12 mouse cellular contexts compared by ENCODE assay signal in genomic region chr13:30666537-30666936, GRCm38 (mm10). TPM values are rescaled to one million over a fixed set of nuclear protein-coding genes. Genes with fewer than 3 reads are reported as not detected.
DNase-seq lines count a peak whose midpoint lies in the region; ATAC-seq lines count a peak whose summit lies in the region.
"Had no signal": no experiment of that assay in that cellular context is flagged by ENCODE, and none has a peak within 500 bp of the region (broad histone marks: within the 10 kb centered on the region; RNA-seq: fewer than 3 reads in every experiment).

No protein-coding gene starts in this region.

- peak; percentile 31 for DNase-seq in adrenal gland, postnatal 10 days
- no peak for DNase-seq in adrenal gland, postnatal 25 days
- peak; percentile 80 for DNase-seq in adipocyte (ENCODE audit: low spot score)
- peak; percentile 80 to 87 for DNase-seq in kidney, postnatal 36 days
- DNase-seq in left cerebral cortex, postnatal 10 days (ENCODE audit: extremely low spot score in 1 of 2, low spot score in 2 of 2): peak; percentile 18 to 53
- DNase-seq in ovary, postnatal 10 days (ENCODE audit: low spot score): no peak
- no peak for DNase-seq in midbrain, embryonic 14.5 days
- DNase-seq: cerebellum, adult 18-20 months; lung, postnatal 4 days; retina, postnatal 1 day had no signal

- no peak overlapping the region for H3K27ac ChIP-seq in midbrain, embryonic 14.5 days (replicated peaks; ENCODE audit: low read depth, low read length)
- no peak overlapping the region for H3K27ac ChIP-seq in midbrain, embryonic 13.5 days

- H3K9ac ChIP-seq in midbrain, embryonic 14.5 days (replicated peaks; ENCODE audit: low read length): no peak overlapping the region
- H3K9ac ChIP-seq in midbrain, embryonic 13.5 days (replicated peaks): no peak overlapping the region

- 92% methylated on average over 10 of the region's 10 CpGs for WGBS in midbrain, embryonic 14.5 days
- WGBS in midbrain, embryonic 13.5 days: 94% methylated on average over 10 of the region's 10 CpGs

- H3K4me3 ChIP-seq in midbrain, embryonic 14.5 days (replicated peaks; ENCODE audit: low read depth, low read length): no peak overlapping the region
- H3K4me3 ChIP-seq in midbrain, embryonic 13.5 days (replicated peaks): no peak overlapping the region

- H3K9me3 ChIP-seq in midbrain, embryonic 14.5 days (ENCODE audit: control insufficient read depth, low read length): no peaks in the 10 kb centered on the region
- H3K9me3 ChIP-seq in midbrain, embryonic 13.5 days: no peaks in the 10 kb centered on the region

- no peaks in the 10 kb centered on the region for H3K27me3 ChIP-seq in midbrain, embryonic 14.5 days (ENCODE audit: control insufficient read depth, insufficient read depth, low read length)
- H3K27me3 ChIP-seq in midbrain, embryonic 13.5 days: no peaks in the 10 kb centered on the region

- H3K4me2 ChIP-seq in midbrain, embryonic 14.5 days (ENCODE audit: low read length): no peak overlapping the region
- H3K4me2 ChIP-seq in midbrain, embryonic 13.5 days (replicated peaks): no peak overlapping the region
- H3K4me2 ChIP-seq: liver, embryonic 11.5 days had no signal

- H3K4me1 ChIP-seq in midbrain, embryonic 14.5 days (ENCODE audit: control insufficient read depth, insufficient read depth, low read length): no peaks in the 10 kb centered on the region
- H3K4me1 ChIP-seq in midbrain, embryonic 13.5 days (replicated peaks): no peaks in the 10 kb centered on the region

- intact Hi-C loops in left cerebral cortex, postnatal 10 days (cut with DNase I): no loop called here

- no peaks in the 10 kb centered on the region for H3K36me3 ChIP-seq in midbrain, embryonic 14.5 days (ENCODE audit: control insufficient read depth, insufficient read depth, low read length)
- peaks cover 3% of the 10 kb centered on the region; the same call in 1 of the 2 replicates for H3K36me3 ChIP-seq in midbrain, embryonic 13.5 days

- ATAC-seq in midbrain, embryonic 14.5 days (ENCODE audit: low FRiP score, low TSS enrichment): no peak
- no peak for ATAC-seq in midbrain, embryonic 13.5 days

RNA-seq across cellular contexts. Expression of gene Dusp22, which starts 6.7 kb away (rescaled TPM):
- 10 to 100 TPM; 37.7 to 46.2 TPM for total RNA-seq in adrenal gland, postnatal 10 days (2021)
- 30.8 and 34.0 TPM in 2 replicates for total RNA-seq in adrenal gland, postnatal 25 days (2021)
- 10 to 100 TPM; 27.3 to 30.1 TPM for total RNA-seq in left cerebral cortex, postnatal 10 days (2021)
- polyA plus RNA-seq in midbrain, embryonic 14.5 days (2014; fragmentation: Nextera tagmentation; extraction: Ambion mirVana): 23.4 and 27.9 TPM in 2 replicates
- polyA plus RNA-seq in midbrain, embryonic 13.5 days (2015; fragmentation: Nextera tagmentation; extraction: Ambion mirVana): 18.8 and 19.2 TPM in 2 replicates

Comparison
In these comparisons a context has a peak if more than half of its experiments do, and no peak if none do; other contexts are left out.
1. DNase-seq: peak in adrenal gland, postnatal 10 days (single experiment), adipocyte (single experiment), kidney, postnatal 36 days (2 of 2) and left cerebral cortex, postnatal 10 days (2 of 2); none in adrenal gland, postnatal 25 days (single experiment), ovary, postnatal 10 days (single experiment) and midbrain, embryonic 14.5 days (single experiment).